Mouse (Mus musculus) neural tube, embryonic 10.5 days (tissue): ENCODE measurements around the gene Cggbp1.
"Not testable (repeated sequence)": the region's sequence is repeated elsewhere in the genome, so short reads cannot be mapped to it uniquely, and the experiment has no call there.

Source experiments
- DNase-seq: peaks from one replicate; pipeline ENCODE4 v3.0.0-alpha.2; 2017; ENCODE audit warnings: low spot score; ENCODE audit errors: extremely low spot score

The Cggbp1 gene

DNA sequence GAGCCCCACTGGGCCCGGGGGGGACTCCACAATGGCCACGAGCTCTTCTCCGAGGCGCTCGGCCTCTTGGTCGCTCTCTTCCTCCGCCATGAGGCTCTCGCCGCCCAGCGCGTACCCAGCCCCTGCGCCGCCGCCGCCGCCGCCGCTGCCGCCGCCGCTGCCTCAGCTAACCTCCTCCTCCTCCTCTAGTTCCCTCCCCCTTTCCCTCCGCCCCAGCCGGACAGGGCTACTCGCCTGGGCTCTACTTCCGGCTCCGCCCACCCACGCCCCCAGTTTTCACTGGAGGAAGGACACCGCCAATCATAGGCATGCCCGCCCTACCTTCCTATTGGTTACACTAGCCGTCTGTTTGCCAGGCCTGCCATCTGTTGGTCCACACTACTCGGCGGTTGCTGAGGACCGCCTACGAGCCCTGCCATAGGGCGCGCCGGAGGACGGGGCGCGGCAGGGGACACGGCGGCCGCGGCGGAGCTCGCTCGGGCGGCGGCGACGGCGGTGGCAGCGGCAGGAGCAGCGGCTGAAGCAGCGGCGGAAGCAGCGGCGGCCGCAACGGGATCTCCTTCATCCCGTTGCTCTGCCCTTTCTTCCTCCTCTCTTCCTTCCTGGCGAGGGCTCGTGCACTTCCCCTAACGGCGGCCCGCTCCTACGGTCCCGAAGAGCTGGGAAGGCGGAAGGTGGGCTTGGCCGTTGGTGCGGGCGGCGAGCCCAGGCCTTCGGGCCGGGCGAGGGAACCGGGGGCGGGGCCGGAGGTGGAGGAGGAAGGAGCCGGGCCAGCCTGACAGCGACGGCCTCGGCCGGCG lies at the start of gene Cggbp1, which contains the start of gene Zfp654:
Cggbp1 (plus strand) TSS at position 434 of the 800 bp plus-strand sequence.
Zfp654 (minus strand) TSS at position 90 of the 800 bp plus-strand sequence.
- peak; percentile 100 for DNase-seq

DNA sequence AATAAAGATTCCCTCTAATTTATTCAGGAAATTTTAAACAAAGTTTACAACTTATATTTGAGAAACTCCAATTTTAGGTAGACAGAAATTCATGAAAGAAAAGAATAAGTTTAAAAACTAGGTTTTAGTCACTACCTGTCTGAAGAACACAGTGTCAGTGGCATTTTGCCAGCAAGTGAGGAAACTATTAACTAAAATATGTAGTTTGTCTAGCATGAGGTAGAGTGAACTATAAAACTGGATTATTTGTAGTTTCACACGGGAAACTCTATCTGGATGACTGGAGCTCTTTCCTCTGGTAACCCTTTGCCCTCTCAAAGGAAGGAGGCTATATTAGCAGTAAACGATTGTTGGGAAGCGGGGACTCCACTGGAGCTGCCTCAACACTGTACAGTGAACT lies 48.8 kb upstream of the Cggbp1 start:
- DNase-seq: no peak

DNA sequence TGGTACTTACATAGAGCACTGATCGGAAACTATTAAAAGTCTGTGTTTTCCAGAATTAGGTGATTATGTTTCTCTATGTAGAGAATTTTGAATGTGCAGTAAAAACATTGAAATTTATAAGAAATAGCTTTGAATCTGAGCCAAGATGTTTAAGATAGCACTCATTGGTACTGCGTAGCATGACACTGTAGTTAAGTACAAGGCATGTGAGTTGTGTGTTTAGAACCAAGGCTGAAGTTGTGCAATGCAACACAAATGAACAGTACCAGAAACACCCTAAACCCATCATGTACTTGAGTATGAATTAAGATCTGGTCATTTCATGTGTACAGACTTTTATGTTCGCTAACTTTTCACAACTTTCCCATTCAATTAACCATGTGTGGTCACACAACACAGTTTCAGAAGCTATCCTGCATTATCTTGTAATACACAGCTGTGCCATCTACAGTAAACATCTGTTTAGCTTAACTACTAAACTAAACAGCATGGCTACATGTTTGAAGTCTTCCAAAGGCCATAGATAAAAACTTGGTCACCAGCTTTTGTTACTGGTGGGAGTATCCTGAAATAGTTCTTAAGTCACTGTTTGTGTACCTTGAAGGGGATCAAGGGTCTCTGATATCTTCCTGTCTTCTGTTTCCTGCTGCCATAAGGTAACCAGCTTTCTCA lies 34.6 kb upstream of the Cggbp1 start:
- no peak for DNase-seq

DNA sequence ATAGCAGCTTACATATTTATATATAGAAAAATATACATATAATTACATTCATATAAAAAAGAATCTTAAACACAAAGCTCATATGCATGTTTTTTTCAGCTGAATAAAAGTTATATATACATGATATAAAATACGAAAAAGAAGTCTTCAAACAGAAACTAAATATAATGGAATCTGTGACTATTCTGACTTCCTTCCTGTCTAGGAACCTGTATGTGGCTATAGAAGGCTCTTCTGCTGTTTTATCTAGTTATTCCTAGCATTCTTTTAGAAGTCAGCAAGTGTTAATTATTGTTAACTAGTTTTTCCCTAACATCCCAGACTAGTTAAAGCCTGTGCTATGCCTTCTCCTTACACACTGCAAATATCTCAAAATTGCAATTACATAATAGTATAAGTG lies 27.9 kb upstream of the Cggbp1 start:
- DNase-seq: no peak

DNA sequence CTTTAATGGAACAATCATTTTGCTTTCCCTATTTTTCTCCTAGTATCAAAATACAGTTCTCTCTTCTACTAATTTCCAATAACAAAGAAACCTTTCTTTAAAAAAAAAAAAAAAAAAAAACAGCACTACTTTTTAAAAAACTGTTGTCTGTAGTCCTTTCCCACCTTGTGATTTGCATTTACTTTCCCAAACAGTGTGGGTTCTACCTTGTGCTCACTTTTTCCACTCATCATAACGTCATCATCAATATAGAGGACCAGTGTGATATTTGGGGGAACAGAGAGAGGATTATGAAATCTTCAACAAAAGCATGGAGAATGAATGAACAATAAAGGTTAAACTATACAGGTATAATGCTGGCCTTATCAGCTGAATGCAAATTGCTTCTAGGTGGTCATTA lies 27.3 kb upstream of the Cggbp1 start:
- no peak for DNase-seq

DNA sequence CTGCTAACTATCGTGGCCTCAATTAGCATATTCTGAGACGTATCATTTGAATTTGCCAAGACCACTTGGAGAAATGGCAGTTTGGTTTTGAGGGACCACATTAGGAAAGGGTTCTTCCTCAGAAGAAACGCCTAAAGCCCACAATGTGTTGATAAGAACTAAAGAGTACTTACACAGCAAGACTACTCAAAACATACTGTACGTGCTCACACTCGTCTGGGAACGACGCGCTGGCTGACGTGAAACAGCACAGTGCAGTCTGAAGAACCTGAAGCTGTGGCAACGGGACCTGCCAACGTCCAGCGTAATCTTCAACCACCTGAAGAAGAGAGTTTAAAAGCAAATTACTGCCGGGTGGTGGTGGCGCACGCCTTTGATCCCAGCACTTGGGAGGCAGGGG lies 21.5 kb upstream of the Cggbp1 start:
- no peak for DNase-seq

DNA sequence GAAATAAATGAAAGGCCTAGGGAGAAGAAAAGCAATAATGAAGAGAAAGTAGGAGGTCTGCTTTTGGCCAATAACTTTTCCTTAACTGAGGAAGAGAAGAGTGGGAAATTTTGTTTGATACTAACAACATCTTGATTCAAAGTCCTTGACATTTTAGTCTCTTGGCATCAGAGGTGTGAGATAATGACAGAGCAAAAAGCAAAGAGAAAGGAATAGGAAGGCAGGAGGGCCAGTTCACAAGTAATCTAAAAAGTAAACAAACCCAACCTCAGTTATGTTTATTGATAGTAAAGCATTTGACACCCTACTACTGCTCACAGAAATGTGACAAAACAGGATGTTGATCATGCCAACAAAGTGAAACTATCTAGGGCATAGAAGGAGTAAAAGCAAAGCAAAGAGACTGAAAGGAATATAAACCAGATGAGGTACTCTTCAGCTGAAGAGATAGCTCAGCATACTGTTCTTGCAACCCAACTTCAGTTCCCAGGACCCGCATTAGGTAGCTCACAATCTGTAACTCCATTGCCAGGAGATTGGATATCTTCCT lies 15.7 kb upstream of the Cggbp1 start:
- no peak for DNase-seq

DNA sequence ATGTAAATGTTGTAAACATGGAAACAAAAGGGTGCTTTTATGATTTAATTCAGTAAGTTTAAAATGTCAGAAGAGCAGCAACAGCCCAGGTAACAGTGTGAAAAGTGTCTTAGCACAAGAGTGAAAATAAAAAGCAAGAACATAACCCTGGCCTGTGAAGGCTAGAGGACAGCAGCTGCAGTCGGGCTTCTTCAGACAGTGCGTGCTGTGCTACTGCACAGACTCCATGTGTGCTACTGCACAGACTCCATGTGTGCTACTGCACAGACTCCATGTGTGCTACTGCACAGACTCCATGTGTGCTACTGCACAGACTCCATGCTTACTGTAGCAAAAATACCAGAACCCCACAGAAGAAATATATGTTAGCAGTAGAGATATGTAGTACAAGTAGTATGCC lies 15.1 kb upstream of the Cggbp1 start:
- no peak for DNase-seq

DNA sequence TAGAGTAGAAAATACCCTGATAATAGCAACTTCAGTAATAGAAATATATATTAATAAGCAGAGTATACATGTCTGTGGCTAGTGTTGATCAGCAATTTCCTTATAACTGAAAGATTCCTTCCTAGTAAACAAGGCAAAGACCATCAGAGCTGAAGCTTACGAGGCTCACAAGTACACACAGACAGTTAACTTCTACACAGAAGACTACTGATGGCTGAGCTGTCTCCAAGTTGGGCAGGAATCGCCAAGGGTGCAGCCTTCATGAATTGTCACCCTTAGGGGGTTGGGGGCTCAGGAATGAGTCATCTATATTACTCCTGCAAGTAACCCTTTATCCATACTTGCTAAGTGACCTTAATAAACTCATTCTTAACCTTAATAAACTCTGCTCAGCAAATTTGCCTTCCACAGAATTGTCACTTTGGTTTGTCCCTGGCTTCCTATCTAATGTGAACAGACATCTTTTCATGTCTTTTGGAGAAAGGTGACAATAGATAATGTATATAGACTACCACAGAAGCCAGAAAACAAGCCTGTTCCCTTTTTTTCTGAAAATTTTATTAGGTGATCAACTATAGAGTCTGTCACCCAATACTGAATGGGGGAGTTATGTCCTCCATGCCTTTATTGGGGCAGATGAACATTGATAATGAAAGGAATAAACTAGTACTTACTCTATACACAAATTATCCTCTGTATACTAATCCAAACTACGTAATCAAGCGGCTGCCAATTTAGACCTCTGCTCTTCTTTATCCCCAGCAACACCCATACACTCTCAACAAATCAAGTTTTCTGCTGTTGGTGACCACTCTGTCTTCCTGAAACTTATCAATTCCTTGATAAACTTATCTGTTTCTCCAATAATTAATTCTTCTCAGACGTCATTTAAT lies 10.1 kb upstream of the Cggbp1 start:
- DNase-seq: no peak

DNA sequence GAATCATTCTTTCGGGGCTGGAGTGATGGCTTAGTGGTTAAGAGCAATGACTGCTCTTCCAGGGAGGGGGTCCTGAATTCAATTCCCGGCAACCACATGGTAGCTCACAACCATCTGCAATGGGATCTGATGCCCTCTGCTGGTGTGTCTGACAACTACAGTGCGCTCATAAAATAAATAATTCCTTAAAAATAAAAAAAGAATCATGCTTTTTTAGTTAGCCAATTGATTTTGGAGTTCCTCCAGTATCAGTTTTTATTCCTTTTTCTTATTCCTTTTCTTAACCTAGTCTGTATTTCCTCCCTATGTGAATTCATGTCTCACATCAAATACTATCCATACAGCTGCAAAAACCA lies 9.4 kb upstream of the Cggbp1 start:
- DNase-seq: no peak

DNA sequence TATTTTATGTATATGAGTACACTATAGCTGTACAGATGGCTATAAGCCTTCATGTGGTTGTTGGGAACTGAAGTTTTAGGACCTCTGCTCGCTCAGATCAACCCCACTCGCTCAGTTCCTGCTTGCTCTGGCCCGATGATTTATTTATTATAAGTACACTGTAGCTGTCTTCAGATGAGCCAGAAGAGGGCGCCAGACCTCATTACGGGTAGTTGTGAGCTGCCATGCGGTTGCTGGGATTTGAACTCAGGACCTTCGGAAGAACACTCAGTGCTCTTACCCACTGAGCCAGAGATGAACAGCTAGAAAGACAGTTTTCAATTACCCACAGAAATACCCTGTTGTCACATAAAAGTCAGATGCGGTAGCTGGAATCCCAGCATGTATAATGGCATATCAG lies 5.8 kb upstream of the Cggbp1 start:
- DNase-seq: no peak

DNA sequence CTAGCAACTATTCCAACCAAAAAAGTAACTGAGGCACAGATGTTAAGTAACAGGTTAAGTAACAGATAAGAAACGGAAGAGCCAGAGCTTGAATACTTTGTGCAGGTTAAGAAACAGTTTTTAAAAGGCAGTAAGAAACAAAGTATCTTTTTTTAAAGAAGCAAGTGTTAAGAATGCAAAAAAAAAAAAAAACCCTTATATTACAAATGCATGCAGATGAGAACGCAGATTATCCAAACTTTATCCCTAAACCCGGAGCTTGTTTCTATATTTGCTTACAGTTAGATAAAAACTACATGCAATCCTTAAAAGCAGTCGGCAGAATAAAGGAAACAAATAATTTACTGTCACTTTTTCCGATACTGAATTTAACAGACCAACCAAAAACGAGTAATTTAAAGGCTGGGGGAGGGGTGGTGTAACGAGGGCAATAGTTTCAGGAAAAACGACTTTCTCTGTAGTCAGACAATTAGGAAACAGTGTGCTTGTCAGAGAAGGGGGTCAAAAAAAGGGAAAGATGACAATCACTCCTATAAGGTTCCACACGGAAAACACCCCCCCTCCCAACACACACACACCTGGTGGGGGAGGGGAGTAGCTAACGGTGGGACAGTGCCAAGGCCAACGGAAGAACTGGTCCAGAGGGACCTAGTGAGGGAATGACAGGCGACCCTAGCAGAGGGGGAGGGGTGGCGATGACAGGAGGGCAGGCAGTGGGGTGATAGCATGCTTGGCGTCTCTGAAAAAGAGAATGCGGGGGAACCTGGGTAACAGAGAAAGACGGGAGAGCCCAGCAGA lies 1.3 kb upstream of the Cggbp1 start:
- DNase-seq: peak; percentile 54

DNA sequence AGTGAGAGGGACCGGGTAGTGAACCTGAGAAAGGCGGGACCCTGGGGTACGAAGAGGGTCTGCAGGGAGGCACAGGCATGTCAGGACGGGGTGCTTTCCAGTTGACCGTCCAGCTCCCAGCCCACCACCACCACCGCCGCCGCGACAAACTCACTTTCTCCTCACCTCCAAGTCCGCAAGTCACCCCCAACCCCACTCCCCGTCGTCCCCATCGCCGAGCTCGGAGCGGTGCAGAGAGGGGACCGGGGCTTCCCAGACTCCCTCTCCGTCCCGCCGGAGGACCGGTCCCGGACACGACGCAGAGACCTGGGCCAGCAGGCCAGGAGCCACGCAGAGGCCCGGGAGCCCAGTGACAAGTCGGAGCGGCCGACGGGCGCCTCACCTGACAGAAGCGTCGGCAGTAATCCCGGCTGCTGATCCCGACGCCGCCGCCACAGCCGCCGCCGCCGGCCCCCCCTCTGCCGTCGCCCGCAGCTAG lies 672 bp upstream of the Cggbp1 start:
- DNase-seq: no peak

DNA sequence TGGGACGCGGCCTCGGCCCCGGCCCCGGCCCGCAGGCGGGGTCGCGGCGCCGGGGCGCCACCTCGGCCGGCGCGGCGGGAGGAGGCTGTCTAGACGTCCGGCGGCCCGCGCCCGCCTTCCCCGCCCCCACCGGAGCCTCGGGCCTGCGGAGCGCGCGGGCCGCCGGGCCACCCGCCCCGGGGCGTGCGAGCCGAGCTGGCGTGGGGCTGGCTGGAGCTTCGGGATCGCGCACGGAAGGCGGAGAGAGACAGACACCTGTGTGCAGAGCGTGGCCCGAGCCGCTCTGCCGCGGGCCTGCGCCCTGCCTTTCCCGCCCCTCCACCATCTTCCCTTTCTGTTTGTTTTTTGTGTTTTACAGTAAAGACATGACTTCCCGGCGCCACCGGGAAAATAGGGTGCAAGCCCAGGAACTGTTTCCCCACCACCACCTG lies 660 bp downstream of the Cggbp1 start:
- DNase-seq: peak; percentile 54

DNA sequence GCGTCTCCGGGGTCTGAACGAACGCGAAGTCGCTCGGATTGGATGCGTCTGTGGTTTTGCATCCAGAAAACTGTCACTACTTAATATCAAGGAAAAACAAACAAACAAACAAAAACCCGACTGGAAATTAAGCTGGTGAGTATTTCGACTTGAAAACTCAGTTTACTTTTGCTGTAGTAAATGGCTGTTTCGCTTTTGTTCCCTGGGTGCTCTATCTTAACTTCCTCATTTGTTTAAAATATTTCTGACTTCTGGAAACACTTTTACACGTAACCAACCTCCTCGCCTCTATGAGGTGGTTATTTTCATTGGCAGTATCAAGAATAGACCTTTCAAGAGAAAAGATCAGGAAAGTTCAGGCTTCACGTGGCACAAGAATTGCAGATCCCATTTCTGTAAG lies 1.1 kb downstream of the Cggbp1 start:
- DNase-seq: no peak

DNA sequence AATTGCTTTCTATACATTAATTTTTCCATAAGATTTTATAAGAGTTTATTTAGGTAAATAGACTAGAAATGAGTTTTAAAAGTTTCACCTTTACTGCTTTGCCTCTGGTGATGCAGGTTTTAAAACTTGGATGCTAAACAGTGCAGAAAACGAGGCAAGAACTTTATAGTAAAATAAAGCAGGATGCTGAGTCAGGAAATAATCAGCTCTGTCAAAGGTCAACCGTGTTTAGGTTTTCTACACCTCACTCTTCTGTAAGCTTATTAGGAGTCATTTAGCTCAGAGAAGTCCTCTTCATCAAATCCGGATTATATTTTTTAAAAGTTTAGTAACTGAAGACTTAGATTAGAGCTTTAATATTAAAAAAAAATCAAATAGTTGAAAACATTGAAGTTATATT lies 5.2 kb downstream of the Cggbp1 start:
- DNase-seq: no peak

DNA sequence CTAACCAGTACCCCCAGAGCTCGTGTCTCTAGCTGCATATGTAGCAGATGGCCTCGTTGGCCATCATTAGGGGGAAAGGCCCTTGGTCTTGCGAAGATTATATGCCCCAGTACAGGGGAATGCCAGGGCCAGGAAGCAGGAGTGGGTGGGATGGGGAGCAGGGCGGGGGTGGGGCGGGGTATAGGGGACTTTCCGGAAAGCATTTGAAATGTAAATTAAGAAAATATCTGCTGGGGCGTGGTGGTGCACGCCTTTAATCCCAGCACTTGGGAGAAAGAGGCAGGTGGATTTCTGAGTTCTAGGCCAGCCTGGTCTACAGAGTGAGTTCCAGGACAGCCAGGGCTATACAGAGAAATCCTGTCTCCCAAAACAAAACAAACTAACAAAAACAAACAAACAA lies 14.0 kb downstream of the Cggbp1 start:
- not testable (repeated sequence) for DNase-seq

DNA sequence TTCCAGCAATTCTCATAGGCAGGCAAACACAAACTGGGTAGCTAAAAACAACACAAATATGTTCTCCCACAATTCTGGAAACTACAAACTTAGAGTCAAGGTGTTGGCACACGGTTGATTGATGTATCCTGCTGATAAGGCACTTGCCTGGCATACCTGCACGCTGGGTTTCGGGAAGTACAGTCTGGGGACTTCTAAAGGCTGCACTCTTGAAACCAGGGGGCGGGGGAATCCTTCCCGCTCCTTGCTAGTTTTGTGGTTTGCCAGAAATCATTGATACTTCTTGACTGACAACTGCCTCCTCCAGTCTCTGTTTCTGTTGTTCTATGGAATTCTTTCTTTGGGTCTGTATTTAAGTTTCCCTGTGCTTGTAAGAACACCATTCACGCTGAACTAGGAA lies 16.8 kb downstream of the Cggbp1 start:
- no peak for DNase-seq

DNA sequence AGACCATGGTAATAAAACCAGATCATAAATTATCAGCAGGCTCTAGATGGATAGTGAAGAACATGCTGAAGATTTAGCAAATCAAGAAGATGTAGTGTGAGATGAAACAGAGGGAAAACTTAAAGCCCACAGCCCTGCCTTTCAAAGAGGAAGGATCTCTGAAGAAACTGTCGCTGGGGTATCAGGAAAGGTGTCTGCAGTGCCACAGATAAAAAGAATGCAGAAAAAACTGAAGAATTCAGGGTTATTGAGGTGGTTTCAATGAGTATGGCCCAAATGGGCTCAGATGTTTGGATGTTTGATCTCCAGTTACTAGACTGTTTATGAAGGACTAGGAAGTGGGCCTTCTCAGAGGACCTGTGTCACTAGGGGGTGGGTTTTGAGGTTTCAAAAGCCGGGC lies 17.8 kb downstream of the Cggbp1 start:
- DNase-seq: no peak

DNA sequence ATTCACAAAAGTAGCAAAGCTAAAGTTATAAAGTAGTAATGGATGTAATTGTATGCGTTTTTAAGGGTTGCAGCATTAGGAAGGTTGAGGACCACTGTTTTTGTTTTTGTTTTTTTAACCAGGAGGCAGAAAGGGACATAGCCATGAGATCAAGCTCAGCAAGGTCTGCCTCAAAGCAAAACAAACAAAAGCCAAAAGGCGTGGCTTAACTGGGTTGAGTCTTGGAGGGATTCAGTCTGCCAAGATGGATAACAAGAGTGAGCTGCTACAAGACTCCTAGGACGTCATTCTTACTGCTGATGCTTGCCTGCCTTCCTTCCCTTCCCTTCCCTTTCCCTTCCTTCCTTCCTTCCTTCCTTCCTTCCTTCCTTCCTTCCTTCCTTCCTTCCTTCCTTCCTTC lies 20.5 kb downstream of the Cggbp1 start:
- no peak for DNase-seq

DNA sequence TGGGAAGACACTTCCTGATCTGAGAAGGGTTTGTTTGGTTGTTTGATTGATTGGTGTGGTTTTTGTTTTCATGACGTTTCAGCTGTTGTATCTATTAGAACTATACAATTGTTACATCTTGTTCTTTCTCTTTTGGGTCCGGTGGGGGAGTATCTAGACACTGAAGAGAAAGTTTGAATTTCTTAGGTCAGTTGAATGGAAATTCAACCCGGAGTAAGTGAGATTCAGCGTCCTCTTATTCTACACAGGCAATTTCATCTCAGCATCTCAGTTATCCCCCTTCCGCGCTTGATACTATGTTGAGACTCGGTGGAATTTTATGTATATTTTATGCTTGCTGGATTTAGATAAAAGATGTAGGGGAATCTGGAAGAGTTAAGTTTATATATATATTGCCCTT lies 21.0 kb downstream of the Cggbp1 start:
- no peak for DNase-seq
